Mouse (Mus musculus) heart, postnatal 0 days (tissue): ENCODE data around the gene Dnmbp. TPM values are rescaled to one million over a fixed set of nuclear protein-coding genes. Genes with fewer than 3 reads are reported as not detected.

Experiments used
- ATAC-seq: fragments of 200-750 bp; cut with Nextera tagmentation; 2 replicates; pipeline ENCODE4 v1.8.0; 2017; ENCODE audit warnings: low read depth, moderate number of reproducible peaks, moderate library complexity; ENCODE audit not compliant: insufficient read depth
- DNase-seq: peaks from one replicate; pipeline ENCODE4 v3.0.0-alpha.2; 2016; ENCODE audit warnings: low spot score
- H3K27ac ChIP-seq: fragments of 300-500 bp; sonication (generic); 2 replicates; pipeline ENCODE4 v1.5.1; 2014; ENCODE audit warnings: low read depth, mild to moderate bottlenecking
- H3K27me3 ChIP-seq: fragments of 300-500 bp; sonication (generic); 2 replicates; pipeline ENCODE4 v1.6.1; 2014; ENCODE audit warnings: low read length, mixed read lengths; ENCODE audit not compliant: control insufficient read depth, insufficient read depth
- H3K36me3 ChIP-seq: fragments of 300-500 bp; sonication (generic); replicated peaks from 2 replicates; pipeline ENCODE4 v1.6.1; 2014; ENCODE audit warnings: low read length, mixed read lengths; ENCODE audit not compliant: control insufficient read depth, insufficient read depth
- H3K4me1 ChIP-seq: fragments of 300-500 bp; sonication (generic); 2 replicates; pipeline ENCODE4 v1.6.1; 2014; ENCODE audit warnings: antibody characterized with exemption; ENCODE audit not compliant: control insufficient read depth, insufficient read depth
- H3K4me2 ChIP-seq: fragments of 300-500 bp; sonication (generic); 2 replicates; pipeline ENCODE4 v1.6.1; 2014; ENCODE audit warnings: low read depth, mild to moderate bottlenecking, low read length, moderate library complexity
- H3K4me3 ChIP-seq: fragments of 300-500 bp; sonication (generic); 2 replicates; pipeline ENCODE4 v1.5.1; 2014; ENCODE audit warnings: low read depth, low read length
- H3K9ac ChIP-seq: fragments of 300-500 bp; sonication (generic); replicated peaks from 2 replicates; pipeline ENCODE4 v1.6.1; 2014; ENCODE audit warnings: low read depth, low read length, mixed read lengths
- H3K9me3 ChIP-seq: fragments of 300-500 bp; sonication (generic); replicated peaks from 2 replicates; pipeline ENCODE4 v1.6.1; 2016; ENCODE audit warnings: low read length; ENCODE audit not compliant: control insufficient read depth
- CTCF ChIP-seq: IDR thresholded peaks from 2 replicates; pipeline ENCODE4 v1.5.1; 2016; ENCODE audit warnings: antibody characterized with exemption, control low read depth, low read depth
- EP300 ChIP-seq: IDR thresholded peaks from 2 replicates; pipeline ENCODE4 v1.6.1; 2016; ENCODE audit warnings: antibody characterized with exemption, low read depth
- WGBS: fragments of 180-500 bp; shearing (Covaris S2); extraction: QIAGEN DNeasy Blood & Tissue Kit; methylation state at CpG from one replicate; pipeline ENCODE4 v1.1.7; 2014; 5-methylcytosine and 5-hydroxymethylcytosine counted together
- polyA plus RNA-seq: library from polyadenylated mRNA; unstranded; fragments of >200 nt; fragmentation: Nextera tagmentation; extraction: Ambion mirVana; gene quantifications from 2 replicates; pipeline ENCODE4 v1.2.1, GENCODE M21; 2015
- total RNA-seq: library from RNA; depleted of rRNA; stranded (reverse); fragments of >200 nt; gene quantifications from 2 replicates; pipeline ENCODE4 v1.2.3, GENCODE M21; 2014; ENCODE audit warnings: low replicate concordance

Gene Dnmbp
- total and polyA plus RNA-seq, 2 experiments from 2014 or later: 6.0 to 12.4 TPM

- Histone ChIP-seq H3K27me3 (no peaks in the 10 kb centered on the region), H3K27ac (no peak overlapping the region), H3K9ac (no peak overlapping the region), H3K36me3 (peaks cover 5% of the 10 kb centered on the region; the same call in 1 of the 2 replicates), H3K4me2 (peak overlapping the region; percentile 39), H3K4me3 (peak overlapping the region; percentile 8; the same call in 1 of the 2 replicates), H3K4me1 (peaks cover 36% of the 10 kb centered on the region), H3K9me3 (no peaks in the 10 kb centered on the region)
- DNase-seq (no peak), ATAC-seq (peak; percentile 52; the same call in 1 of the 2 replicates)
- 32% methylated on average over 21 of the region's 21 CpGs for WGBS
- TF ChIP-seq CTCF (no peak), EP300 (no peak)
These were observed 23.2 kb downstream of the Dnmbp start for GRCm38 (mm10) chr19:43916586-43917405.

- peaks cover 24% of the 10 kb centered on the region for H3K4me1 ChIP-seq
- DNase-seq (no peak), ATAC-seq (no peak)
- WGBS: 77% methylated on average over 9 of the region's 9 CpGs
- H3K27me3 ChIP-seq: no peaks in the 10 kb centered on the region
- H3K27ac ChIP-seq: no peak overlapping the region
- no peaks in the 10 kb centered on the region for H3K9me3 ChIP-seq
- H3K4me3 ChIP-seq: no peak overlapping the region
- TF ChIP-seq CTCF (no peak), EP300 (no peak)
- peaks cover 15% of the 10 kb centered on the region for H3K36me3 ChIP-seq
- H3K4me2 ChIP-seq: no peak overlapping the region
- no peak overlapping the region for H3K9ac ChIP-seq
These were observed 24.6 kb downstream of the Dnmbp start for GRCm38 (mm10) chr19:43915431-43915830.

- Histone ChIP-seq H3K9me3 (no peaks in the 10 kb centered on the region), H3K27me3 (no peaks in the 10 kb centered on the region), H3K4me1 (peaks cover 21% of the 10 kb centered on the region), H3K36me3 (peaks cover 19% of the 10 kb centered on the region), H3K4me2 (no peak overlapping the region), H3K4me3 (no peak overlapping the region), H3K9ac (no peak overlapping the region), H3K27ac (no peak overlapping the region)
- 85% methylated on average over 9 of the region's 9 CpGs for WGBS
- ATAC-seq (no peak), DNase-seq (no peak)
- TF ChIP-seq EP300 (no peak), CTCF (no peak)
These were observed 25.0 kb downstream of the Dnmbp start for GRCm38 (mm10) chr19:43914986-43915385.

- ATAC-seq: no peak
- H3K4me2 ChIP-seq: no peak overlapping the region
- no peaks in the 10 kb centered on the region for H3K27me3 ChIP-seq
- peaks cover 35% of the 10 kb centered on the region for H3K36me3 ChIP-seq
- WGBS: 61% methylated on average over 4 of the region's 4 CpGs
- H3K9ac ChIP-seq: no peak overlapping the region
- H3K27ac ChIP-seq: no peak overlapping the region
- H3K4me1 ChIP-seq: peaks cover 18% of the 10 kb centered on the region
- H3K9me3 ChIP-seq: no peaks in the 10 kb centered on the region
- TF ChIP-seq EP300 (no peak), CTCF (no peak)
- no peak for DNase-seq
- H3K4me3 ChIP-seq: no peak overlapping the region
These were observed 27.1 kb downstream of the Dnmbp start for GRCm38 (mm10) chr19:43912775-43913486.

DNA sequence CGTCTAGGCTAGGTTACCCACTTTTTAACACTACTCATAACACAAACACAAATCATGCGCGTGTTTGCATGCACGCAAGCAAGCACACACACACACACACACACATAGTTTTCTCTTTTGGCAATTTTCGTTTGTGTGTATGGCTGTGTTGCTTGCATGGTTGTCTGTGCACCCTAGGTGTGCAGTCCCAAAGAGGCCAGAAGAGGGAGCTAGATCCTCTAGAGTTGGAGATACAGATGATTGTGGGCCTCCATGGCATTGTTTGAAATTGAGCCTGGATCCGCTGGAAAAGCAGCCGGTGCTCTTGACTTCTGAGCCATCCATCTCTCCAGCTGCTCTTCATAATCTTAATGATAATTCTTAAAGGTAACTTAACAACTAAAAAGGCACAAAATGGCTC is 33.5 kb downstream of the Dnmbp start:
- H3K4me2 ChIP-seq: no peak overlapping the region
- ATAC-seq (no peak), DNase-seq (no peak)
- H3K9ac ChIP-seq: no peak overlapping the region
- no peak for TF ChIP-seq EP300
- peak; percentile 20 for TF ChIP-seq CTCF
- 90% methylated on average over 7 of the region's 7 CpGs for WGBS
- no peak overlapping the region for H3K4me3 ChIP-seq
- no peaks in the 10 kb centered on the region for H3K4me1 ChIP-seq
- no peak overlapping the region for H3K27ac ChIP-seq
- H3K9me3 ChIP-seq: no peaks in the 10 kb centered on the region
- H3K36me3 ChIP-seq: peaks cover 44% of the 10 kb centered on the region
- no peaks in the 10 kb centered on the region for H3K27me3 ChIP-seq
